Mouse (Mus musculus): Measurements from ENCODE around the gene Rif1.
"Not testable (repeated sequence)": the region's sequence is repeated elsewhere in the genome, so short reads cannot be mapped to it uniquely, and the experiment has no call there.

The Rif1 gene

DNA sequence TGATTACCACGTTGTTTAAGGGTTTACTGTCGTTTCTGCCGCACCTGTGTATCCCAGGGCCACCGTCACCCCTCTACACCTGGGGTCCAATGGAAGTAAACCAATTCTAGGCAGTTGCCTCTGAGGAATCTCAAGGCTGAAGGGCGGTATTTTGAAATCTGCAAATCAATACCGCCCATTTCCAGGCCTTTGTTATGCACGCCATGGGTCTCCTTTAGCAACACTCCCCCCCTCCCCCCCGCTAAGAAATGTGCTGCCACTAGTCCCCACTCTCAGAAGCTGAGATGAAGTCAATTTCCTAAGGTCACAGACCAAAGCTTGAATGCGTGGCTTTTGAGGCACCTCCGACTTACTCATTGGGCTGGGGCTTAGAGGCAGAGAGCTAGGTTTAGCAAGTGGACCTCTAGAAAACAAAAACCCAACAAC is 554 bp upstream of the Rif1 start:
- DNase-seq = no peak

DNA sequence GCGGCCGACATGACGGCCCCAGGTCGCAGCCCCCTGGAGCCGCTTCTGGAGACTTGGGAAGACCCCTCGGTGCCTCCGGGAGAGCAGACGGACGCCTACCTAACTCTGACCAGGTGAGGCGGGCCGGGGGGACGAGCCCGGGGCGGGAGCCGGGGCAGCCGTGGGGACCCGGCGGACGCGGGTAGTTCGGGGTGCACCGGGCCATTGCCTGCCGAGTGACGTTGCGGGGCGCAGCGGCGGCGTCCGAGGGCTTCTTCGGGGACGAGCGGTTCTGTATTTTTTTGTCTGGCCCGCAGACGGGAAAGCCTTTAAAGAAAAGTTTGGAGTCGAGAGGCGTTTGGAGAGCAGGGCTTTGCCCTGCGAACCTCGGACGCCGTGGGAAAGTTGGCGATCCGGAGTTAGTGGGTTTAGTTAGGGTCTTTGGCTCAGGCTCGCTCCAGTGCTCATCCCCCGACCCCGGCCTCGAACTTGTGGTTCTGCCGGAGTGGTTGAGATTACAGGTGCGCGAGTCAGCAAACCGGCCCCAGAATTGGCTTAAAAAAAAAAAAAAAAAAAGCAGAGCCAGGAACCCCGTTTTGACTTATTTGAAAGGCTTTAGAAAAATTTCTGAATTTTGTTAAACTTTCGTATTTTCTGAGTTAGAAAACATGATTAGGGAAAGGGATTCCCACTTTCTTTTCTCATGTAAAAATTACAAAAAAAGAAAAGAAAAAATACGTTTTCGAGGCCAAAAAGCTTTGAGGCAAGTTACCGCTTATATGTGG is 691 bp downstream of the Rif1 start:
- DNase-seq = peak in 1 of 2 experiments; percentile 46

DNA sequence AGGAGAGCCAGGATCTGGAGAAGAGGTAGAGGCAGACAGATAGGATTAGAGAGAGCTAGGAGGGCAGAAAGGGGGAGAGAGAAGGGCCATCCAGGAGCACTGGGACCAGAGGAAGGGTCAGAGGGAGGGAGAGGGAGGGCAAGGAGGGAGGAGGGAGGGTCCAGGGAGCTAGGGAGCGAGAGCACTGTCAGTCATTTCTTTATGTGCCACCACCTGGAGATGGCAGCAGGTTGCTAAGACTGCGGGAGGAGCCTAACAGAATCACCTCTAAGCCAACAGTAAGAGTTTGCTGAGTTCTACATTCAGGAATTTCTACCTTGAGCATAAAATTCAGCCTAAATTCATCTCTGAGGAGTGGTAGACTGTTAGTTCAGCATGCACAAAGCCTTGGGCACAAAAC is 6.0 kb downstream of the Rif1 start:
- DNase-seq = no peak

DNA sequence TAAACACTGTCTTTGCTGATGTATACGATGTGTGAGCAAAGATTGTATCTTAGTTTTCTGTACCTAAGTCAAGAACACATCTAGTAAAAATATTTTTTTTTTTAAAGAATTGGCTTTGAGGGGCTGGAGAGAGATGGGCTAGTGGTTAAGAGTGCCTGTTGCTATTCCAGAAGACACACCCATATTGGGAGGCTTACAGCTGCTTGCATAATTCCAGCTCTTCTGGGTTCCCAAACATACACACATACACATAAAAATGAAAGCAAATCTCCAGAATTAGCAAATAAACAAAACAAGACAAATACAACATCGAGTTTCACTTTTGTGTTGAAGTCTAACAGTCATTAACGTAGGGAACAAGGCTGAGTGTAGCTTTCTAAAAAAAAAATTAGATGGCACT is 11.4 kb downstream of the Rif1 start:
- DNase-seq = no peak

DNA sequence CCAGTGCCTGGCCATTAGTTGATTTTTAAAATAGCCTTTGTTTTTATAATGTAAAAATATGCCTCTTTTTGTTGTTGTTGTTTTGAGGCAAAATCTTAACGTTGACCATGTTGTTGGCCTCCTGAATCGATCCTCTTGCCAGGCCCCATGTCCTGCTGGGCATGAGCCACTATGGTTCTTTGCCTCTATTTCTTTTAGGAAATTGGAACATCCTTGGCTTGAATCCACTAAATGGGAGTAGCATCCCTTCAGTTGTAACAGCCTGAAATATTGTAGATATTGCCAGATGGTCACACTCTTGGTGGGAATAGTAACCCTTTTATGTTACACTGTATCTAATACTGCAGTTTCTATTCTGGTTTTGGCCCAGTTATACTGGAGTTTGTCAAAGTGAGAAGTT is 11.9 kb downstream of the Rif1 start:
- peak; percentile 40 to 80 for DNase-seq

DNA sequence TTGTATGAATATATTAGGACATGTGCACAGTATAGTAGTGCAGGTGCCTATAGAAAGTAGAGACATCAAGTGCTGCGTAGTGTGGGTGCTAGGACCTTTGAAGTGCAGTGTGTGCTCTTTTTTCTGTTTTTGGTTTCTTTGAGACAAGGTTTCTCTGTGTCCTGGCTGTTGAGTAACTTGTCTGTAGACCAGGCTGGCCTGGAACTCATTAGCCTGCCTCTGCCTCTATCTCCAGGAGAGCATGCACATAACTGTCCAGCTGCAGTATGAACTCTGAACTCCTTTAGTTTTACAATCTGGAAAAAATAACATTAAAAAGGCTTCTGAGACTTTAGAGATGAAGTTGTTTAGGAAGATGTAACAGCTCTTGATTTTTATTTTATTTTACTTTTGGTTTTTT is 41.5 kb downstream of the Rif1 start:
- DNase-seq = no peak

DNA sequence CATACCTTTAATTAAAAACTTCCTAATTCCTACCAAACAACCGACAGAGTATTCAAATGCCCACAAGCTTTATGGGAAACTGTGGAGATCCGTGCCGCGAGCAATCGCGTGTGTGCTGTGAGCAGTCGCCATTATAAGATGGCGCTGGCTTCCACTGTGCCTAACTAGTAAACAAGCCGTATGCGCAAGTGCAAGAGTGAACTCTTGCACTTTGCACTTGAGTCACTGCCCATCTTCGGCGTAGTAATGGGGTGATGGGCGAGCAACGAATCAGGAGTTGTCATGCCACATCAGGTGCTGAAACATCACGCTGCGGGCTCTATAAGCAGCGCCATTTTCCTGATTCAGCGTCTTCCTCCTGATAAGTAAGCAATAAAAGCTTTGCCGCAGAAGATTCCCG is 58.7 kb downstream of the Rif1 start:
- not testable (repeated sequence) for DNase-seq

DNA sequence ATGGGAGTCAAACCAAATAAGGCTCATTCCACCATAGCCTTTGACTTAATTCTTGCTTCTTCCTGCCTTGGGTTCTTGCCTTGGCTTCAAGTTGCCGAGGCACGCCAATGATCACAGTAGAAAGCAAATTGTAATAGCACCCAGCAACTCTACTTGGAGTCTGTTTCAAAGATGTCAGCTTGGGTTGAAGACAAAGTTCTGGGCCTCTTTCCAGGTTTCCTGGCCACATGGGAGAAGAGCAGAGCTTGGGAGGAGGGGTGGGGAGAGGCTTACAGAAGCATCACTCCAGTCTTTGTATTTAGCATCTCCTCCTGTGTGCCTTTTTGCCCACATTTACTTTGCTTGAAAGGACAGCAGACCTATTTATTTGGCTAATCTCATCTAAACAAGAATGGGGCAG is 60.7 kb downstream of the Rif1 start:
- peak; percentile 32 to 33 for DNase-seq

DNA sequence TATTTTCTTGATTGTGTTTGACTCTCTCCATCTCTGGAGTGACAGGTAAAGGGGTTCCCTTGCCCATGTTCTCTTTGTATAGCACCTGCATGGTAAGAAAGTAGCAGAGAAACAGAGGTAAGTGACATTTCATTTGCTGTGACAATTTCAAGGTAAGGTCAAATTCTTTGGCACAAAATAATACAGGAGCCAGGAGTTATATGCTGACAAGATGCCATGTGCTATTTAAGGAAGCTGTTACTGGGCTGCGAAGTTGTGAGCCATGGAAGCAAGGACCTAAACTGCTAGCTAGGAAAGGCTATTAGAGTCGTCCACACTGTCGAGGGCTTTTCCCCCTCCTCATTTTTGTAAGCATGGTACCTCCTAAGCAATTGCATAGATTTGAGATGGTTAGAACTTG is 80.4 kb downstream of the Rif1 start:
- DNase-seq = no peak

DNA sequence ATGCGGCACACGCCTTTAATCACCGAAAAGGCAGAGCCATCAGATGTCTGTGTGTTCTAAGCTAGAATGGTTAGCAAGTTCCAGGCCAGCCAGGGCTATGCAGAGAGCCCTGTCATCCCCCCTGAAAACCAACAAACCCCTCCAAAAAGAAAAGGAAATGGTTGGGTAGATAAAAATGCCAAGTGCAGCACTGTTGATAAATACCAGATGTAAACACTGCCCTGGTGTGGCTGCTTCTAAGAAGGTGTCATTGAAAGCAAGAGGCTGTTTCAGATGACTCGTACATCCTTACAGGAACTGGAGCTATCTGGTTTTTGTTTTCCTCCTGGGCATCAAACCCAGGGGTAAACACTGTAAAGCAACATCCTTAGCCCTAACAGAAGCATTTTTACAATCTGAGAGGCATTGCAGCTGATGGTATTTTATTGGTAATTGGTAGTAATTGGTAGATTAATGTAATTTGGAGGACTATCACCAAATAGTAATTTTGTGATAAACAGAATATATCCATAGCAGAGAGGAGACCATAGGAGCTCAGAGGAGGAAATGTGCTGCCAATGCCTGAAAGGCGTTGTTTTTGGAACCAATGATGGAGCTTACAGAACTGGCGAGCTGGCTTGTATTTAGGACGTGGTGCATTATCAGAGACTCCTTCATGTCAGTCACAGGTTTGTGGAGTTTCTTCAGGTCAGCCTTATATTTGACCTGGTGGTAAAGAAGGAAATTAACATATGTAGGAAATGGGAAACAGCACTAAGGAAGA is 96.8 kb downstream of the Rif1 start:
- DNase-seq = no peak
